Mouse (Mus musculus): ENCODE measurements around the gene Gm49510. TPM values are rescaled to one million over a fixed set of nuclear protein-coding genes. Genes with fewer than 3 reads are reported as not detected.

The Gm49510 gene
- polyA plus RNA-seq, 1 experiment from 2014 or later = 0.07 TPM

DNA sequence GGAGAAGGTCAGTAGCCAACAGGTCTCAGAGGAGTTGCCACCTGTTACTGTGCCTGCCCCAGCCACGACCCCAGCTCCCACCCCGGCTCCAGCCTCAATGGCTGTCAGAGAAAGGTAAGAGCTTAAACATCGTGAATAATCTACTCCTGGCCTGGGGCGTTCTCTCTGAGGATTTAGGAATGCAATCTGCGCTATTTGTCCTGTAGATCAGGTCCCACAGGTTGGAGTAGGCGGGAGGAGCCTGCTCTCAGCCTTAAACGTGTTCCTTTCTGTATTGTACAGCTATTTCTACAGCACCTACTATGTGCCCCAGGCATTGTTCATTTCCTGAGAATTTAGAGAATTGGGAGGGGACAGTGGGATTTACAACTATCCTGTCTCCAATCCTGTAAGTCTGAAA is 8.9 kb downstream of the Gm49510 start:
- Histone ChIP-seq H3K27ac (ENCODE audit: low read depth) (no peak overlapping the region), H3K4me2 (ENCODE audit: low read depth, low read length) (no peak overlapping the region), H3K4me3 (ENCODE audit: low read depth, low read length) (no peak overlapping the region), H3K9ac (replicated peaks) (no peak overlapping the region), H3K4me1 (ENCODE audit: insufficient read depth) (no peaks in the 10 kb centered on the region), H3K9me3 (ENCODE audit: low read length) (no peaks in the 10 kb centered on the region), H3K36me3 (replicated peaks; ENCODE audit: insufficient read depth, low read length) (peaks cover 53% of the 10 kb centered on the region), H3K27me3 (ENCODE audit: insufficient read depth, low read length) (no peaks in the 10 kb centered on the region)
- DNase-seq (no peak), ATAC-seq (no peak)
- 80% methylated on average over 7 of the region's 7 CpGs for WGBS (ENCODE audit: insufficient replicate concordance)
- no peak for TF ChIP-seq CTCF (IDR thresholded peaks at IDR 0.05; ENCODE audit: low read depth)
- no peak for TF ChIP-seq EP300 (IDR thresholded peaks at IDR 0.05; ENCODE audit: low read depth)

DNA sequence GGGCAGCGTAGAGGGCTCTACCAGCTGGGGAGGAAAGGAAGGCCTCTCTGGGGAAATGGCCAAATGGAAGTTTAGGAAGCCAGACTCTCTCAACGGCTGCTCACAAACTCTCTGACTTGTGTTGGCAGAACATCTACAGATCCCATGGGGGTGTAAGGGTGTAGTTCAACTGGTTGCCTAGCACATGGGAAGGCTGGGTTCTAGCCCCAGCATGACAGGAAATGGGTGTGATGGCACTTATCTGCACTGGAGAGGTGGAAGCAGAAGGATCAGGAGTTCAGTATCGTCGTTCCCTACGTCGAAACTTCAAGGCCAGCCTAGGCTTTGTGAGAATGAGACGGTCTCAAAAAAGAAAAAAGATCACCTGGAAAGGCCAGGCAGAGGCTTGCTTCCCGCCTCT is 9.5 kb downstream of the Gm49510 start:
- Histone ChIP-seq H3K27ac (ENCODE audit: low read depth) (no peak overlapping the region), H3K9ac (replicated peaks) (no peak overlapping the region), H3K4me1 (ENCODE audit: insufficient read depth) (peaks cover 4% of the 10 kb centered on the region), H3K36me3 (replicated peaks; ENCODE audit: insufficient read depth, low read length) (peaks cover 53% of the 10 kb centered on the region), H3K4me3 (ENCODE audit: low read depth, low read length) (no peak overlapping the region), H3K4me2 (ENCODE audit: low read depth, low read length) (no peak overlapping the region), H3K9me3 (ENCODE audit: low read length) (no peaks in the 10 kb centered on the region), H3K27me3 (ENCODE audit: insufficient read depth, low read length) (no peaks in the 10 kb centered on the region)
- no peak for TF ChIP-seq CTCF (IDR thresholded peaks at IDR 0.05; ENCODE audit: low read depth)
- no peak for TF ChIP-seq EP300 (IDR thresholded peaks at IDR 0.05; ENCODE audit: low read depth)
- 67% methylated on average over 8 of the region's 8 CpGs for WGBS (ENCODE audit: insufficient replicate concordance)
- DNase-seq (no peak), ATAC-seq (no peak)

DNA sequence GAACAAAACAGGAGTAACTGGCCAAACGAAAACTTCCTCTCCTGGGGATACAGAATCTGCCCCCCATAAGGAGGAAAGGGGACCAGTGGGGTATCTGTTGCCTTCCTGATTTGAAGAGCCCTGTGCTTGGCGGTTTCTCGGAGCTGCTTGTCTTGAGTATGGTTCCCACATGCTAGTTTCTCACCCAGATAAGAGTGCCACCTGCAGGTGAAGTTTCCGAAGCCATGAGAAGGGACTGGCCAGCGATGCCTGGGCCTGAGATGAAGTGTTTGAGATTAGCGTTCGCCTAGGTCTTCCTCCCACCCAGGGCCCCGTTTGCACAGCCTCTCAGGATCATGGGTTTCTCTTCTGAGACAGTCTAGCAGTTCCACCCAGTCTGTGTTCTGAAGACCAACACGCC is 12.6 kb downstream of the Gm49510 start:
- Histone ChIP-seq H3K4me3 (ENCODE audit: low read depth, low read length) (no peak overlapping the region), H3K9ac (replicated peaks) (no peak overlapping the region), H3K9me3 (ENCODE audit: low read length) (no peaks in the 10 kb centered on the region), H3K27ac (ENCODE audit: low read depth) (no peak overlapping the region), H3K36me3 (replicated peaks; ENCODE audit: insufficient read depth, low read length) (peaks cover 33% of the 10 kb centered on the region), H3K4me2 (ENCODE audit: low read depth, low read length) (no peak overlapping the region), H3K27me3 (ENCODE audit: insufficient read depth, low read length) (peaks cover 2% of the 10 kb centered on the region; the same call in 1 of the 2 replicates), H3K4me1 (ENCODE audit: insufficient read depth) (peaks cover 23% of the 10 kb centered on the region)
- TF ChIP-seq EP300 (IDR thresholded peaks at IDR 0.05; ENCODE audit: low read depth) (no peak), CTCF (IDR thresholded peaks at IDR 0.05; ENCODE audit: low read depth) (peak; percentile 69)
- DNase-seq (no peak), ATAC-seq (no peak)
- 39% methylated on average over 9 of the region's 9 CpGs for WGBS (ENCODE audit: insufficient replicate concordance)

DNA sequence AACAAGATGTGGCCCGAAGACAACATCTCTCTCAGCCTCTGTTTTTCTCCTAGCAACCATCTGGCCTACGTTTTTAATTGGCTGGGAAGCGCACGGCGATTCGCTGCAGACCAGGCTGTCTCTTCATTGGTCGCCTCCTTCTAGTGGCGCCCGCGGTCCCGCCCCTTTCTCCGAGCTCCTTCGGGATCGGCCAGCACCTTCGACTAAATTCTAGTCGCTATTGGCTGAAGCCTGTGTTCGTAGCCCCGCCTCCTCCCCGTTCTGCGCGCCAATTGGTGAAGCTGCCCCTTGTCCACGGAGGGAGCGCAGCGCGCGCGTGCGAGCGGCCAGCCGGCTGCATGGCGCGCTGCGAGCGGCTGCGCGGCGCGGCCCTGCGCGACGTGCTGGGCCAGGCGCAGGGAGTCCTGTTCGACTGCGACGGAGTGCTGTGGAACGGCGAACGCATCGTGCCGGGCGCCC is 14.2 kb downstream of the Gm49510 start, which contains the start of gene Pdxp:
Gene Pdxp, plus strand, starts transcription at position 288 of the 459 bp plus-strand sequence.
- DNase-seq (peak; percentile 93), ATAC-seq (peak; percentile 90)
- peaks cover 18% of the 10 kb centered on the region for H3K36me3 ChIP-seq (replicated peaks; ENCODE audit: insufficient read depth, low read length)
- H3K27ac ChIP-seq (ENCODE audit: low read depth) = peak within 1 kb of the TSS; percentile 34; the same call in 1 of the 2 replicates
- TF ChIP-seq CTCF (IDR thresholded peaks at IDR 0.05; ENCODE audit: low read depth) (no peak), EP300 (IDR thresholded peaks at IDR 0.05; ENCODE audit: low read depth) (no peak)
- no peaks in the 10 kb centered on the region for H3K9me3 ChIP-seq (ENCODE audit: low read length)
- peak within 1 kb of the TSS; percentile 54 for H3K4me3 ChIP-seq (ENCODE audit: low read depth, low read length)
- 1% methylated on average over 49 of the region's 51 CpGs for WGBS (ENCODE audit: insufficient replicate concordance)
- H3K4me1 ChIP-seq (ENCODE audit: insufficient read depth) = peaks cover 23% of the 10 kb centered on the region
- H3K9ac ChIP-seq (replicated peaks) = peak within 1 kb of the TSS; percentile 63
- peaks cover 2% of the 10 kb centered on the region; the same call in 1 of the 2 replicates for H3K27me3 ChIP-seq (ENCODE audit: insufficient read depth, low read length)
- peak within 1 kb of the TSS; percentile 96 for H3K4me2 ChIP-seq (ENCODE audit: low read depth, low read length)

DNA sequence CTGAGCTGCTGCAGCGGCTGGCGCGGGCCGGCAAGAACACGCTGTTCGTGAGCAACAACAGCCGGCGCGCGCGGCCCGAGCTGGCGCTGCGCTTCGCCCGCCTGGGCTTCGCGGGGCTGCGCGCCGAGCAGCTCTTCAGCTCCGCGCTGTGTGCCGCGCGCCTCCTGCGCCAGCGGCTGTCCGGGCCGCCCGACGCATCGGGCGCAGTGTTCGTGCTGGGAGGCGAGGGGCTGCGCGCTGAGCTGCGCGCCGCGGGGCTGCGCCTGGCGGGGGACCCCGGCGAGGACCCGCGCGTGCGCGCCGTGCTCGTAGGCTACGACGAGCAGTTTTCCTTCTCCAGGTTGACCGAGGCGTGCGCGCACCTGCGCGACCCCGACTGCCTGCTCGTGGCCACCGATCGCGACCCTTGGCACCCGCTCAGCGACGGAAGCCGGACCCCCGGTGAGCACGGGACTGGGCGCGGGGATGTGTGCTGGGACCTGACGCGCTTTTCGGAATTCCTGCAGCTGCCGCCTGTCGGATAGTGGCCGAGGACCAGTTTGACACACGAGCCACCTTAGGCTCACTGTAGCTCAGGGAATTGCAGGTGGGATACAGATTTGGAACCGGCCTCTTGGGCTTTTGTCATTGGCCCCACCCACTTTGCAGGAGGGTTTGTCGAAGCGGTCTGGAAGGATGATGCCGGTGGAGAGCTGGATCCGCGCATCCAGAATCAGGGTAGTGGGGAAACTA is 14.8 kb downstream of the Gm49510 start:
- H3K36me3 ChIP-seq (replicated peaks; ENCODE audit: insufficient read depth, low read length) = peaks cover 15% of the 10 kb centered on the region; the same call in 1 of the 2 replicates
- H3K27ac ChIP-seq (ENCODE audit: low read depth) = peak overlapping the region; percentile 34; the same call in 1 of the 2 replicates
- peak; percentile 65 for ATAC-seq
- peak overlapping the region; percentile 54 for H3K4me3 ChIP-seq (ENCODE audit: low read depth, low read length)
- H3K4me2 ChIP-seq (ENCODE audit: low read depth, low read length) = peak overlapping the region; percentile 96
- peaks cover 2% of the 10 kb centered on the region; the same call in 1 of the 2 replicates for H3K27me3 ChIP-seq (ENCODE audit: insufficient read depth, low read length)
- peak overlapping the region; percentile 63 for H3K9ac ChIP-seq (replicated peaks)
- TF ChIP-seq EP300 (IDR thresholded peaks at IDR 0.05; ENCODE audit: low read depth) = no peak
- TF ChIP-seq CTCF (IDR thresholded peaks at IDR 0.05; ENCODE audit: low read depth) = no peak
- H3K4me1 ChIP-seq (ENCODE audit: insufficient read depth) = peaks cover 23% of the 10 kb centered on the region
- under 1% methylated on average over 42 of the region's 87 CpGs for WGBS (ENCODE audit: insufficient replicate concordance)
- H3K9me3 ChIP-seq (ENCODE audit: low read length) = no peaks in the 10 kb centered on the region
- peak; percentile 59 for DNase-seq

DNA sequence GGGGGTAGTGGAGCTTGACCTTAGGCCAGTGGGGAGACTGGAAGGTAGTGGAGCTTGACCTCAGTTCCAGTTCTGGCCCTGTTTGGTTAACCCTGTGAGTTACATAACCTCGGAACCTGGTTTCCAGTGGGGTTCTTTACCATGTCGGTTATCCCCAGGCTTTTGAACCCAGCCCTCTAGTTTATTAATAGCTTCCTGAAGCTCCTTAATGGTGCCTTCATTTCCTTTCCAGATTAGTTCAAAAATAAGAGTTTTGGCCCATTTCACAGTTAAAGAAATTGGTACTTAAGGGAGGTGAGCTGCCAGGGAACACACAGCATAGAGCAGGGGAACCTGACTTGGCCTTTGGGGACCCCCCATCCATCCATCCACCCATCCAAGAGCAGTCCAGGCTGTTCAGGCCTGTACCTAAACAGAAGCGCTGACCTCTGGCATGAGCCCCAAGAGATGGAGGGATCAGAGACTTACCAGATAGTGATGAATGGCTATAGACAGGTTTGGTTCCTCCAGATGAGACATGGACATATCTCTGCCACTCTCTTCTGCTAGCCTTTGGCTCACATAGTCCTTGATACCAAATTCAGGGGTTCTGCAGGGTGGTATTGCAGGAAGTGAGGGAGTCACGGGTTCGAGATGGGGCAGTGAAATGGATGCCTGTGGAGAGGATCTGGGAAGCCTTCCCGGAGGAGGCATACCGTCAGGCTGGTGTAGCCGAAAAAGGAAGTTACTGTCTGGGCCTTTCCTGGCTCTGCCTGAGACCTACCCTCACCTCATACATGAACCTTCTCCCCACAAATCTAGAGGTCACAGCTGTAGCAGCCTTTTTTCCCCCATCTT is 15.6 kb downstream of the Gm49510 start:
- WGBS (ENCODE audit: insufficient replicate concordance) = 42% methylated on average over 8 of the region's 8 CpGs
- H3K4me1 ChIP-seq (ENCODE audit: insufficient read depth) = peaks cover 23% of the 10 kb centered on the region
- peak overlapping the region; percentile 54 for H3K4me3 ChIP-seq (ENCODE audit: low read depth, low read length)
- DNase-seq (no peak), ATAC-seq (no peak)
- peaks cover 13% of the 10 kb centered on the region; the same call in 1 of the 2 replicates for H3K36me3 ChIP-seq (replicated peaks; ENCODE audit: insufficient read depth, low read length)
- H3K4me2 ChIP-seq (ENCODE audit: low read depth, low read length) = peak overlapping the region; percentile 96
- H3K9me3 ChIP-seq (ENCODE audit: low read length) = no peaks in the 10 kb centered on the region
- H3K27me3 ChIP-seq (ENCODE audit: insufficient read depth, low read length) = peaks cover 2% of the 10 kb centered on the region; the same call in 1 of the 2 replicates
- H3K27ac ChIP-seq (ENCODE audit: low read depth) = no peak overlapping the region
- no peak overlapping the region for H3K9ac ChIP-seq (replicated peaks)
- TF ChIP-seq EP300 (IDR thresholded peaks at IDR 0.05; ENCODE audit: low read depth) (no peak), CTCF (IDR thresholded peaks at IDR 0.05; ENCODE audit: low read depth) (no peak)

Data from liver, postnatal 0 days (tissue).